Mouse (Mus musculus) myocyte (in vitro differentiated cells): ENCODE data around the gene Jup. TPM values are rescaled to one million over a fixed set of nuclear protein-coding genes. Genes with fewer than 3 reads are reported as not detected.

Experiments used
- H3K27me3 ChIP-seq: one replicate; pipeline ENCODE4 v1.6.1; 2011; ENCODE audit not compliant: control insufficient read depth, insufficient read depth, insufficient read length
- H3K36me3 ChIP-seq: one replicate; pipeline ENCODE4 v1.6.1; 2011; ENCODE audit not compliant: control insufficient read depth, insufficient read depth
- H3K4me2 ChIP-seq: one replicate; pipeline ENCODE4 v1.6.1; 2011; ENCODE audit warnings: low read depth, control low read depth
- H3K4me3 ChIP-seq: one replicate; pipeline ENCODE4 v1.5.1; 2011; ENCODE audit warnings: mild to moderate bottlenecking, control low read depth, moderate library complexity
- H3K79me2 ChIP-seq: one replicate; pipeline ENCODE4 v1.6.1; 2011; ENCODE audit not compliant: control insufficient read depth, insufficient read depth
- H3ac ChIP-seq: one replicate; pipeline ENCODE4 v1.6.1; 2011; ENCODE audit not compliant: control insufficient read depth, insufficient read length
- CEBPB ChIP-seq: IDR thresholded peaks from 2 replicates; pipeline ENCODE4 v1.6.1; 2011; ENCODE audit warnings: mild to moderate bottlenecking, moderate library complexity; ENCODE audit not compliant: poor library complexity, insufficient read depth, severe bottlenecking
- E2F4 ChIP-seq: IDR thresholded peaks from one replicate; pipeline ENCODE4 v1.6.1; 2011; ENCODE audit warnings: mild to moderate bottlenecking, control low read depth, moderate library complexity; ENCODE audit not compliant: insufficient read depth
- MAX ChIP-seq: IDR thresholded peaks from one replicate; pipeline ENCODE4 v1.6.1; 2011; ENCODE audit warnings: low read depth, mild to moderate bottlenecking, control low read depth
- MYOD1 ChIP-seq, 3 experiments: IDR thresholded peaks; one replicate each; pipeline ENCODE4 v1.6.1; 2011; ENCODE audit warnings: control low read depth in 2 of 3, low read depth in 2 of 3, mild to moderate bottlenecking in 2 of 3, moderate library complexity in 1 of 3; ENCODE audit not compliant: insufficient read length in 2 of 3, control insufficient read depth in 1 of 3
- MYOG ChIP-seq, 3 experiments: IDR thresholded peaks; one replicate each; pipeline ENCODE4 v1.6.1; 2011; ENCODE audit warnings: control low read depth in 2 of 3, low read depth in 2 of 3, mild to moderate bottlenecking in 2 of 3; ENCODE audit not compliant: insufficient read length in 2 of 3, control insufficient read depth in 1 of 3, insufficient read depth in 1 of 3
- POLR2A ChIP-seq: IDR thresholded peaks from one replicate; pipeline ENCODE4 v1.6.1; 2011; ENCODE audit warnings: low read depth, mild to moderate bottlenecking, control low read depth, moderate library complexity; ENCODE audit not compliant: insufficient read length
- POLR2AphosphoS2 ChIP-seq: IDR thresholded peaks from one replicate; pipeline ENCODE4 v1.6.1; 2011; ENCODE audit warnings: low read depth, control low read depth; ENCODE audit not compliant: insufficient read length
- REST ChIP-seq: IDR thresholded peaks from one replicate; pipeline ENCODE4 v1.6.1; 2011; ENCODE audit warnings: mild to moderate bottlenecking, control low read depth, moderate library complexity; ENCODE audit not compliant: insufficient read depth, insufficient read length
- SRF ChIP-seq: IDR thresholded peaks from one replicate; pipeline ENCODE4 v1.6.1; 2011; ENCODE audit warnings: low read depth; ENCODE audit not compliant: control insufficient read depth, insufficient read length
- TCF12 ChIP-seq: IDR thresholded peaks from one replicate; pipeline ENCODE4 v1.6.1; 2011; ENCODE audit warnings: mild to moderate bottlenecking, control low read depth; ENCODE audit not compliant: poor library complexity, insufficient read depth, severe bottlenecking
- TCF3 ChIP-seq: IDR thresholded peaks from one replicate; pipeline ENCODE4 v1.6.1; 2011; ENCODE audit warnings: low read depth, control low read depth; ENCODE audit not compliant: insufficient read length
- USF1 ChIP-seq: IDR thresholded peaks from one replicate; pipeline ENCODE4 v1.6.1; 2011; ENCODE audit warnings: low read depth, mild to moderate bottlenecking, control low read depth, moderate library complexity
- polyA plus RNA-seq: library from polyadenylated mRNA; unstranded; fragments of >200 nt; fragmentation: generic; extraction: Trizol; gene quantifications from one replicate; pipeline ENCODE4 v1.2.1, GENCODE M21; 2012; ENCODE audit warnings: missing spikeins

Jup gene
- polyA plus RNA-seq, 1 experiment = 161 TPM

GRCm38 (mm10) chr11:100398517-100398916 is 954 bp upstream of the Jup start:
- peak overlapping the region; percentile 13 for H3K4me2 ChIP-seq
- no peaks in the 10 kb centered on the region for H3K36me3 ChIP-seq
- H3K4me3 ChIP-seq = no peak overlapping the region
- H3K79me2 ChIP-seq = peaks cover 37% of the 10 kb centered on the region
- H3ac ChIP-seq = no peak overlapping the region
- TF ChIP-seq POLR2AphosphoS2 (no peak), CEBPB (no peak)
- no peaks in the 10 kb centered on the region for H3K27me3 ChIP-seq

GRCm38 (mm10) chr11:100396886-100397599 is 520 bp downstream of the Jup start:
- TF ChIP-seq MYOG (IDR thresholded peaks at IDR 0.05; ENCODE audit: control insufficient read depth in 1 of 3, insufficient read depth in 1 of 3, insufficient read length in 2 of 3, low read depth in 2 of 3) (no peak), MYOD1 (IDR thresholded peaks at IDR 0.05; ENCODE audit: control insufficient read depth in 1 of 3, insufficient read length in 2 of 3, low read depth in 2 of 3) (peak in 1 of 3 experiments; percentile 40), POLR2AphosphoS2 (no peak)
- Histone ChIP-seq H3K4me2 (peak overlapping the region; percentile 78), H3K79me2 (peaks cover 52% of the 10 kb centered on the region), H3K27me3 (no peaks in the 10 kb centered on the region), H3K4me3 (peak overlapping the region; percentile 77), H3ac (peak overlapping the region; percentile 16), H3K36me3 (no peaks in the 10 kb centered on the region)

- Histone ChIP-seq H3K4me2 (peak overlapping the region; percentile 78), H3K36me3 (no peaks in the 10 kb centered on the region), H3K4me3 (peak overlapping the region; percentile 77), H3ac (peak overlapping the region; percentile 16), H3K27me3 (no peaks in the 10 kb centered on the region), H3K79me2 (peaks cover 56% of the 10 kb centered on the region)
- TF ChIP-seq MYOD1 (IDR thresholded peaks at IDR 0.05; ENCODE audit: control insufficient read depth in 1 of 3, insufficient read length in 2 of 3, low read depth in 2 of 3) (no peak), POLR2A (peak; percentile 21), E2F4 (no peak), POLR2AphosphoS2 (no peak), REST (no peak), SRF (no peak)
Measured at GRCm38 (mm10) chr11:100395861-100396631, 1.5 kb downstream of the Jup start.

- H3K79me2 ChIP-seq = peaks cover 62% of the 10 kb centered on the region
- no peaks in the 10 kb centered on the region for H3K27me3 ChIP-seq
- TF ChIP-seq SRF (no peak), MAX (no peak), MYOG (IDR thresholded peaks at IDR 0.05; ENCODE audit: control insufficient read depth in 1 of 3, insufficient read depth in 1 of 3, insufficient read length in 2 of 3, low read depth in 2 of 3) (peak in 1 of 3 experiments; percentile 8), POLR2A (no peak), CEBPB (no peak), REST (no peak)
- peak overlapping the region; percentile 77 for H3K4me3 ChIP-seq
- peak overlapping the region; percentile 78 for H3K4me2 ChIP-seq
- H3ac ChIP-seq = no peak overlapping the region
- no peaks in the 10 kb centered on the region for H3K36me3 ChIP-seq
Measured at GRCm38 (mm10) chr11:100395200-100395599, 2.4 kb downstream of the Jup start.

GRCm38 (mm10) chr11:100394353-100395074 is 3.0 kb downstream of the Jup start:
- H3K27me3 ChIP-seq = no peaks in the 10 kb centered on the region
- no peak for TF ChIP-seq MYOG (IDR thresholded peaks at IDR 0.05; ENCODE audit: control insufficient read depth in 1 of 3, insufficient read depth in 1 of 3, insufficient read length in 2 of 3, low read depth in 2 of 3)
- no peak for TF ChIP-seq USF1
- TF ChIP-seq TCF12 = no peak
- no peak for TF ChIP-seq REST
- TF ChIP-seq CEBPB = no peak
- TF ChIP-seq MYOD1 (IDR thresholded peaks at IDR 0.05; ENCODE audit: control insufficient read depth in 1 of 3, insufficient read length in 2 of 3, low read depth in 2 of 3) = no peak
- no peak for TF ChIP-seq MAX
- no peak for TF ChIP-seq E2F4
- no peak for TF ChIP-seq SRF
- no peak for TF ChIP-seq POLR2A
- no peak for TF ChIP-seq POLR2AphosphoS2
- TF ChIP-seq TCF3 = no peak
- no peaks in the 10 kb centered on the region for H3K36me3 ChIP-seq
- peak overlapping the region; percentile 78 for H3K4me2 ChIP-seq
- peak overlapping the region; percentile 77 for H3K4me3 ChIP-seq
- H3K79me2 ChIP-seq = peaks cover 69% of the 10 kb centered on the region
- H3ac ChIP-seq = no peak overlapping the region
